Mouse (Mus musculus) midbrain, postnatal 0 days (tissue): ENCODE measurements around the gene Rsad2. TPM values are rescaled to one million over a fixed set of nuclear protein-coding genes. Genes with fewer than 3 reads are reported as not detected.
"Not testable (repeated sequence)": the region's sequence is repeated elsewhere in the genome, so short reads cannot be mapped to it uniquely, and the experiment has no call there.

Source experiments
- ATAC-seq: fragments of 200-750 bp; cut with Nextera tagmentation; 2 replicates; pipeline ENCODE4 v1.8.0; 2017; ENCODE audit warnings: moderate number of reproducible peaks, mild to moderate bottlenecking, moderate TSS enrichment, moderate library complexity; ENCODE audit not compliant: low FRiP score
- DNase-seq: peaks from one replicate; pipeline ENCODE4 v3.0.0-alpha.2; 2015; ENCODE audit warnings: low spot score
- H3K27ac ChIP-seq: fragments of 300-500 bp; sonication (generic); 2 replicates; pipeline ENCODE4 v1.5.1; 2014; ENCODE audit warnings: low read depth, mild to moderate bottlenecking, low read length, mixed read lengths
- H3K27me3 ChIP-seq: fragments of 300-500 bp; sonication (generic); 2 replicates; pipeline ENCODE4 v1.6.1; 2014; ENCODE audit warnings: low read length, control low read depth, mixed read lengths; ENCODE audit not compliant: insufficient read depth
- H3K36me3 ChIP-seq: fragments of 300-500 bp; sonication (generic); 2 replicates; pipeline ENCODE4 v1.6.1; 2014; ENCODE audit warnings: low read length, control low read depth, mixed read lengths; ENCODE audit not compliant: insufficient read depth
- H3K4me1 ChIP-seq: fragments of 300-500 bp; sonication (generic); 2 replicates; pipeline ENCODE4 v1.6.1; 2014; ENCODE audit warnings: mild to moderate bottlenecking, control low read depth, antibody characterized with exemption, low read length, mixed read lengths; ENCODE audit not compliant: insufficient read depth
- H3K4me2 ChIP-seq: fragments of 300-500 bp; sonication (generic); 2 replicates; pipeline ENCODE4 v1.6.1; 2014; ENCODE audit warnings: low read depth, mild to moderate bottlenecking, low read length, mixed read lengths; ENCODE audit not compliant: poor library complexity, severe bottlenecking
- H3K4me3 ChIP-seq: fragments of 300-500 bp; sonication (generic); 2 replicates; pipeline ENCODE4 v1.5.1; 2014; ENCODE audit warnings: low read depth, mild to moderate bottlenecking, low read length, moderate library complexity
- H3K9ac ChIP-seq: fragments of 300-500 bp; sonication (generic); replicated peaks from 2 replicates; pipeline ENCODE4 v1.6.1; 2014; ENCODE audit warnings: mild to moderate bottlenecking, low read length, moderate library complexity, mixed read lengths; ENCODE audit not compliant: poor library complexity, severe bottlenecking
- H3K9me3 ChIP-seq: fragments of 300-500 bp; sonication (generic); 2 replicates; pipeline ENCODE4 v1.6.1; 2016; ENCODE audit warnings: low read length, control low read depth
- CTCF ChIP-seq: IDR thresholded peaks from 2 replicates; pipeline ENCODE4 v1.5.1; 2016; ENCODE audit warnings: antibody characterized with exemption, mild to moderate bottlenecking
- WGBS: fragments of 180-500 bp; shearing (Covaris S2); extraction: QIAGEN DNeasy Blood & Tissue Kit; methylation state at CpG from one replicate; pipeline ENCODE4 v1.1.7; 2014; 5-methylcytosine and 5-hydroxymethylcytosine counted together
- polyA plus RNA-seq: library from polyadenylated mRNA; unstranded; fragments of >200 nt; fragmentation: Nextera tagmentation; extraction: Ambion mirVana; gene quantifications from 2 replicates; pipeline ENCODE4 v1.2.1, GENCODE M21; 2015
- total RNA-seq: library from RNA; depleted of rRNA; stranded (reverse); fragments of >200 nt; gene quantifications from 2 replicates; pipeline ENCODE4 v1.2.3, GENCODE M21; 2014

Gene Rsad2
- total and polyA plus RNA-seq, 2 experiments from 2014 or later: 0.95 to 1.3 TPM

DNA sequence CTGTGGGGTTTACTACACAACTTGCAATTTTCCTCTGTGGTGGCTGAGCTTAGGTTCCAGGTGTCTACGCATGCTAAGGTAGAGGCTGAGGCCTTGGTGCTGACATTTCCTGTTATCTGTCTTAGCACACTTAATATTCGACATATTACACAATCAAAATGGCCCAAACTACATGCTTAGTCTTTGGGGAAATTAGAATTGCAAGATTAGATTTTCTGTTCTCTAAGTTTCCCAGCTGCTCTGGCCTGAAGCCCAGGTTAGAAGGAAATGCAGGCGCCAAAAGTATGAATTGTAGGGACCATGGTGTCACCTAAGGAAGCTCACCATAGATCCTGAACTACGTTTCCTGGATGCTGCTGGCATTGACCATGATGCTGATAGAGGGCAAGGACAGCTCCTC, 19.9 kb downstream of the Rsad2 start:
- no peaks in the 10 kb centered on the region for H3K27me3 ChIP-seq
- DNase-seq: no peak
- no peaks in the 10 kb centered on the region for H3K9me3 ChIP-seq
- no peak for TF ChIP-seq CTCF
- no peaks in the 10 kb centered on the region for H3K4me1 ChIP-seq
- no peak for ATAC-seq
- WGBS: 83% methylated on average over 4 of the region's 4 CpGs
- no peak overlapping the region for H3K4me3 ChIP-seq
- no peak overlapping the region for H3K9ac ChIP-seq
- H3K4me2 ChIP-seq: no peak overlapping the region
- no peaks in the 10 kb centered on the region for H3K36me3 ChIP-seq
- H3K27ac ChIP-seq: no peak overlapping the region

DNA sequence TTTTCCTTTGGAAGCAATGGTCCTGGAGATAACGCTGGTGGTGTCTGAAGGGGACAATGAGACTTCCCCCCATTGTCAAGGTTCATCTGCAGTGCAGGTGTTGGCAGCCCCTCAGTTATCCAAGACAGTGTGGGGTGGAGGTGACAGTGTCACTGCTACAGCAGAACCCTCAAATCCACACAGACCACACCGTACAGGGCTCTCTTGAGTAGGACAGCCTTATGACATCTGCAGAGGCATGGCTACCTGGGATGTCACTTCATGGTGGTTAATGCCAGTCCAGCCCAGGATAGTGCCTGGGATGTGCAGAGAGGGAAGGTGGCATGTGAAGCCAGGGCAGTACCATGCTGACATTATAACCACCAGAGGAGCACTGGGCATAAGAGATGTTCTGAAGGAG, 27.5 kb downstream of the Rsad2 start:
- WGBS: 97% methylated on average over 2 of the region's 2 CpGs
- not testable (repeated sequence) for H3K36me3 ChIP-seq, H3K27me3 ChIP-seq, H3K9me3 ChIP-seq, H3K27ac ChIP-seq, H3K9ac ChIP-seq, DNase-seq, H3K4me3 ChIP-seq, H3K4me1 ChIP-seq, ATAC-seq, H3K4me2 ChIP-seq

- no peaks in the 10 kb centered on the region for H3K36me3 ChIP-seq
- no peak overlapping the region for H3K9ac ChIP-seq
- H3K9me3 ChIP-seq: no peaks in the 10 kb centered on the region
- WGBS: 88% methylated on average over 2 of the region's 2 CpGs
- TF ChIP-seq CTCF: peak; percentile 76
- H3K4me3 ChIP-seq: no peak overlapping the region
- H3K4me1 ChIP-seq: no peaks in the 10 kb centered on the region
- ATAC-seq (no peak), DNase-seq (peak; percentile 72)
- H3K27me3 ChIP-seq: no peaks in the 10 kb centered on the region
- H3K27ac ChIP-seq: no peak overlapping the region
- H3K4me2 ChIP-seq: no peak overlapping the region
Observed at GRCm38 (mm10) chr12:26424841-26425240, 31.4 kb downstream of the Rsad2 start.

- Histone ChIP-seq H3K4me3 (no peak overlapping the region), H3K36me3 (no peaks in the 10 kb centered on the region), H3K27me3 (no peaks in the 10 kb centered on the region), H3K4me1 (peaks cover 6% of the 10 kb centered on the region), H3K9ac (no peak overlapping the region), H3K27ac (no peak overlapping the region), H3K9me3 (no peaks in the 10 kb centered on the region), H3K4me2 (no peak overlapping the region)
- TF ChIP-seq CTCF: no peak
- DNase-seq (no peak), ATAC-seq (no peak)
- WGBS: 84% methylated on average over 4 of the region's 4 CpGs
Observed at GRCm38 (mm10) chr12:26418322-26418721, 37.9 kb downstream of the Rsad2 start.

GRCm38 (mm10) chr12:26416636-26417295, 39.5 kb downstream of the Rsad2 start:
- TF ChIP-seq CTCF: no peak
- no peak for ATAC-seq
- 62% methylated on average over 7 of the region's 7 CpGs for WGBS
- Histone ChIP-seq H3K4me2 (no peak overlapping the region), H3K9ac (no peak overlapping the region), H3K4me3 (no peak overlapping the region), H3K4me1 (peaks cover 15% of the 10 kb centered on the region), H3K27me3 (no peaks in the 10 kb centered on the region), H3K27ac (no peak overlapping the region), H3K9me3 (no peaks in the 10 kb centered on the region), H3K36me3 (no peaks in the 10 kb centered on the region)
- DNase-seq: no peak

DNA sequence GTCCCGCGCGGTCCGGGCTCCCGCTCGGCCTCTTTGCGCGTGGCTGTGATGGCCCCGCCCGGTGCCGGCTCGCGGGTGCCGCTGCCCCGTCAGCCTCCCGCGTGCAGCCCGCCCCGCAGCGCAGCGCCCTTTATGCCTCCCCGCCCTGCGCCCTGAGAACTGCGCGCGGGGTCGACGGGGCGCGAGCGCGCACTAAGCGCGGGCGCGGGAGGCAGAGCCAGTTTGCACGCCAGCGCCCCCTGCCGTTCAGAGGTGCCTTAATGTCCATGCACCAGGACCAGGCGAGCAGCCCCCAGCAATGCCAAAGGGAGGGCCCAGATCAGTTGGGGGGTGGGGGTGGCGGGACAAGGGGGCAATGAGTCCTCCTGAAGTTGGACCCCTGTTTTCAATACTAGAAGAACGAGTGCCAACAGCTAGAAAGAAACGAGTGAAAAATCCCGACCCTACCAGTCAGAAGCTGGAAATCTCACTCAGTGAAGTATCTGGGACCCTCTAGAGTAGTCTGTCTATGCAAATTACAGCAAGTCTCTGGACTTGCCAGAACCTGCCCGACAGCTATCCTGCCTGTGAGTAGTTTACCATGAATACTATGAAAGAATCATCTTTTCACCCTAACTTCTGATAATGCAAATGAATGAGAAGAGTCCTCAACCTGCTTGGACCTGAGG, 41.0 kb downstream of the Rsad2 start, which contains the start of gene Rnf144a:
TSS of gene Rnf144a (minus strand) at position 151 of the 668 bp plus-strand sequence.
- no peaks in the 10 kb centered on the region for H3K36me3 ChIP-seq
- ATAC-seq (peak; percentile 90), DNase-seq (peak; percentile 92)
- H3K4me1 ChIP-seq: peaks cover 15% of the 10 kb centered on the region
- WGBS: 2% methylated on average over 42 of the region's 45 CpGs
- H3K27me3 ChIP-seq: no peaks in the 10 kb centered on the region
- H3K9me3 ChIP-seq: no peaks in the 10 kb centered on the region
- H3K4me2 ChIP-seq: peak within 1 kb of the TSS; percentile 92
- peak; percentile 88 for TF ChIP-seq CTCF
- H3K27ac ChIP-seq: peak within 1 kb of the TSS; percentile 77
- peak within 1 kb of the TSS; percentile 86 for H3K9ac ChIP-seq
- H3K4me3 ChIP-seq: peak within 1 kb of the TSS; percentile 93
